Mouse (Mus musculus) hindbrain, embryonic 15.5 days (tissue): ENCODE results near the gene Igsf8. TPM values are rescaled to one million over a fixed set of nuclear protein-coding genes. Genes with fewer than 3 reads are reported as not detected.
A peak's percentile ranks its signal among the peaks of the same experiment; 100 is the strongest.

Experiments used
- ATAC-seq: fragments of 200-750 bp; cut with Nextera tagmentation; 2 replicates; pipeline ENCODE4 v1.8.0; 2017; ENCODE audit warnings: low read depth, moderate number of reproducible peaks, moderate TSS enrichment; ENCODE audit not compliant: low FRiP score
- H3K27ac ChIP-seq: fragments of 300-500 bp; sonication (generic); replicated peaks from 2 replicates; pipeline ENCODE4 v1.5.1; 2015; ENCODE audit warnings: mild to moderate bottlenecking, inconsistent platforms
- H3K27me3 ChIP-seq: fragments of 300-500 bp; sonication (generic); 2 replicates; pipeline ENCODE4 v1.6.1; 2015; ENCODE audit warnings: control low read depth, inconsistent platforms
- H3K36me3 ChIP-seq: fragments of 300-500 bp; sonication (generic); 2 replicates; pipeline ENCODE4 v1.6.1; 2015; ENCODE audit warnings: control low read depth, inconsistent platforms
- H3K4me1 ChIP-seq: fragments of 300-500 bp; sonication (generic); replicated peaks from 2 replicates; pipeline ENCODE4 v1.6.1; 2015; ENCODE audit warnings: control low read depth, inconsistent platforms
- H3K4me2 ChIP-seq: fragments of 300-500 bp; sonication (generic); 2 replicates; pipeline ENCODE4 v1.6.1; 2015; ENCODE audit warnings: moderate library complexity, mild to moderate bottlenecking, inconsistent platforms
- H3K4me3 ChIP-seq: fragments of 300-500 bp; sonication (generic); 2 replicates; pipeline ENCODE4 v1.5.1; 2015; ENCODE audit warnings: mild to moderate bottlenecking, inconsistent platforms
- H3K9ac ChIP-seq: fragments of 300-500 bp; sonication (generic); 2 replicates; pipeline ENCODE4 v1.6.1; 2015; ENCODE audit warnings: inconsistent platforms
- H3K9me3 ChIP-seq: fragments of 300-500 bp; sonication (generic); 2 replicates; pipeline ENCODE4 v1.6.1; 2016; ENCODE audit warnings: control low read depth, inconsistent platforms
- WGBS: fragments of 180-500 bp; shearing (Covaris S2); methylation state at CpG from one replicate; pipeline ENCODE4 v1.1.7; 2015; 5-methylcytosine and 5-hydroxymethylcytosine counted together
- polyA plus RNA-seq: library from polyadenylated mRNA; unstranded; fragments of >200 nt; fragmentation: Nextera tagmentation; extraction: Ambion mirVana; gene quantifications from 2 replicates; pipeline ENCODE4 v1.2.1, GENCODE M21; 2015

The Igsf8 gene
- polyA plus RNA-seq, 1 experiment from 2014 or later: 79.0 TPM

DNA sequence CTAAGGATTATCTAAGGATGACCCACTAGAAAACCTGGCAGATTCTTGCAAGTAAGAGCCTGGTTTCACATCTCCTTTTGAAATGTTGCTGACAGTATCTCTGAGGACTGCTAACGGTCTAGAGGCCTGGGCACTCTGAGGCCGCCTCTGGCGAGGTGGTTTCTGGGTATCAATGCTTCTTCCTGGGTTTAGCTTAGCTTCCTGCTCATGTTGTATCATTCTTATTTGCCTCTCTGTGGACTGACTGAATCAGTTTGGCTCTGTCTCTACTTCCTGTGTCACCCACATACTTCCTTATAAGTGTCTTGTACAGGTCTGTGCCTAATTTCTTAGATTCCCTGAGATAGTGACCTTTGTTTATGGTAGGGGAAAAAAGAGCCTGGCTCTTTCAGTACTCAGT lies 15.7 kb downstream of the Igsf8 start:
- no peak overlapping the region for H3K27ac ChIP-seq
- H3K9me3 ChIP-seq: no peaks in the 10 kb centered on the region
- H3K9ac ChIP-seq: no peak overlapping the region
- no peaks in the 10 kb centered on the region for H3K27me3 ChIP-seq
- WGBS: 88% methylated on average over 3 of the region's 3 CpGs
- H3K4me2 ChIP-seq: no peak overlapping the region
- no peak overlapping the region for H3K4me3 ChIP-seq
- H3K4me1 ChIP-seq: no peaks in the 10 kb centered on the region; the same call in 1 of the 2 replicates
- no peak for ATAC-seq
- no peaks in the 10 kb centered on the region for H3K36me3 ChIP-seq

- Histone ChIP-seq H3K4me3 (no peak overlapping the region), H3K27ac (no peak overlapping the region), H3K9ac (no peak overlapping the region), H3K36me3 (no peaks in the 10 kb centered on the region), H3K4me2 (no peak overlapping the region), H3K9me3 (no peaks in the 10 kb centered on the region), H3K4me1 (no peaks in the 10 kb centered on the region; the same call in 1 of the 2 replicates), H3K27me3 (no peaks in the 10 kb centered on the region)
- ATAC-seq: no peak
- 90% methylated on average over 13 of the region's 13 CpGs for WGBS
Observed at GRCm38 (mm10) chr1:172278328-172278727, 16.9 kb downstream of the Igsf8 start.

- peak overlapping the region; percentile 11; the same call in 1 of the 2 replicates for H3K27ac ChIP-seq
- no peaks in the 10 kb centered on the region for H3K9me3 ChIP-seq
- WGBS: 74% methylated on average over 16 of the region's 16 CpGs
- 0 out of 2 replicates have a peak, but pooled peaks have one; percentile 42 for ATAC-seq
- H3K36me3 ChIP-seq: no peaks in the 10 kb centered on the region
- no peak overlapping the region for H3K4me2 ChIP-seq
- no peak overlapping the region for H3K4me3 ChIP-seq
- no peaks in the 10 kb centered on the region for H3K27me3 ChIP-seq
- no peak overlapping the region for H3K9ac ChIP-seq
- H3K4me1 ChIP-seq: no peaks in the 10 kb centered on the region; the same call in 1 of the 2 replicates
Observed at GRCm38 (mm10) chr1:172279768-172280509, 18.5 kb downstream of the Igsf8 start.

GRCm38 (mm10) chr1:172281522-172282254 lies 20.2 kb downstream of the Igsf8 start:
- WGBS: 87% methylated on average over 10 of the region's 10 CpGs
- Histone ChIP-seq H3K27ac (no peak overlapping the region), H3K4me2 (no peak overlapping the region), H3K9me3 (no peaks in the 10 kb centered on the region), H3K4me3 (no peak overlapping the region), H3K27me3 (no peaks in the 10 kb centered on the region), H3K4me1 (no peaks in the 10 kb centered on the region; the same call in 1 of the 2 replicates), H3K36me3 (no peaks in the 10 kb centered on the region), H3K9ac (no peak overlapping the region)
- no peak; the same call in 1 of the 2 replicates for ATAC-seq

DNA sequence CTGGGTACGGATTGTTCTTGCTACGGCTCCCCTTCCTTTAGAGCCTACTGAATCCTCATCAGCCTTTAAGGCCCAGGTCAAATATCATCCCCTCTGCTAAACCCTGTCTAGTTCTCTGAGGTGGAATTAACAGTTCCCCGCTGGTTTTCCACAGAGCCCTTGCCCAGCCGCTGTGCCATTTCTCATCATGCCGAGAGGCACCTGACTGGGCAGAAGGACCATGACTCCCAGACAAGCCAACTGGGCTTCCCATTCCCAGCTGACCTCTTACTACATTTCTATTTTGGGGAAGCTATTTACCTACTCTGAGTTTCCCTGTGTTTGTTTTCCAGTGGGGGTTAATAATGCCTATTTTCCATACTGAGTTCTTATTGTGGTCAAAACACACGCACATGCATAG lies 21.6 kb downstream of the Igsf8 start:
- Histone ChIP-seq H3K27ac (no peak overlapping the region), H3K4me2 (no peak overlapping the region), H3K27me3 (no peaks in the 10 kb centered on the region), H3K36me3 (no peaks in the 10 kb centered on the region), H3K4me1 (no peaks in the 10 kb centered on the region; the same call in 1 of the 2 replicates), H3K9ac (no peak overlapping the region), H3K4me3 (no peak overlapping the region), H3K9me3 (no peaks in the 10 kb centered on the region)
- WGBS: 91% methylated on average over 6 of the region's 6 CpGs
- no peak for ATAC-seq

GRCm38 (mm10) chr1:172284221-172284620 lies 22.8 kb downstream of the Igsf8 start:
- no peaks in the 10 kb centered on the region for H3K27me3 ChIP-seq
- no peaks in the 10 kb centered on the region for H3K9me3 ChIP-seq
- 93% methylated on average over 14 of the region's 14 CpGs for WGBS
- ATAC-seq: no peak
- H3K36me3 ChIP-seq: no peaks in the 10 kb centered on the region
- no peak overlapping the region for H3K9ac ChIP-seq
- no peak overlapping the region for H3K4me3 ChIP-seq
- no peak overlapping the region for H3K27ac ChIP-seq
- H3K4me1 ChIP-seq: no peaks in the 10 kb centered on the region; the same call in 1 of the 2 replicates
- H3K4me2 ChIP-seq: no peak overlapping the region

DNA sequence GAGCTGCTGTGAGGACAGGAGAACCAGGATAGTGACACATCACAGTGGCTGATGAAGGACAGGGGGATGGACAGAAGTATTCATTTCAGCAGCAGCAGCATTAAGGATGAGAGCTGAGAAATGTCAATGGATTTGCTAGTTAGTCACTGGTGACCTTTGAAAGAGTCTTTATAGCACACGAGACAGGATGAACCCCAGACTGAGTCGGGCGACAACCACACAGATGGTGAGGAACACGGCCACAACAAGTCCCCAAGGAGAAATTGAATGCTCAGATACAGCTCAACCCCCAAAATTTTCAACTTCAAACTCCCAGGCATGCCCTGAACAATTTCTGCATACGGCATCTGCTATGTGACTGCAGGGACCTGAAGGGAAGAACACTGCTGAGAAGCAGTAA lies 25.3 kb downstream of the Igsf8 start:
- ATAC-seq: no peak
- Histone ChIP-seq H3K9me3 (no peaks in the 10 kb centered on the region), H3K4me3 (no peak overlapping the region), H3K4me2 (no peak overlapping the region), H3K27me3 (no peaks in the 10 kb centered on the region), H3K36me3 (no peaks in the 10 kb centered on the region), H3K27ac (no peak overlapping the region), H3K9ac (no peak overlapping the region), H3K4me1 (no peaks in the 10 kb centered on the region)
- 72% methylated on average over 5 of the region's 5 CpGs for WGBS

DNA sequence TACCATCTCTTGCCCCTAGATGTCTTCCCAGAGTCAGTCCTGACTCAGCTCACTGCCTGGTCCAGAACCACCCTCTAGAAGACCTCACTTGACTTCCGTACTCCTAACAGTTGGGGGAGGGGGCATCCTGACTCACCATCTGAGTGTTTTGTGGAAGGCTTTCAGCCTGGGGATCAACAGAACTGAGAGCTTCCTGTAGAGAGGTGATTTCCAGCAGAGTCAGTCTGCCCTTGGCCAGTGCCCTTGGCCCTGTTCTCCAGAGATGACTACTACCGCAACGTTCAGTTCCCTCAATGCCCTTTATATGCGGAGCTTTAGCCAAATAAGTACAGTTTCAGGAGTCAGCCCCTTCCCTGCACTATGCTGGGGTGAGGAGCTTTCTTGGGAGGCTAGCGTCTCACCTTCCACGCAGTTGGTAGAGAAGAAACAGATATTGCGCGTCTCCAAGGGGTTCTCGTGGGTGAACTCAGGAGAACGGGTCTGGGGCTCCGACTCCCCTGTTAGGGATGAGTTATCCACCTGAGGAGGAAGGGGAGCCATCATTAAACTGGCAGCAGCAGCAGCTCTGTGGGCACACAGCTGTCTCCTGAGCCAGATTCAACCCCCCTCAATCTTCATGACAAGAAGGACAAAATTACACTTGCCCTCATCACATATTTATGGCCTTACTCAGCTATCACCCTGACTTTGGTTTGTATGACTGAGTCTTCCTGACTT lies 27.6 kb downstream of the Igsf8 start:
- H3K4me2 ChIP-seq: no peak overlapping the region
- WGBS: 92% methylated on average over 11 of the region's 11 CpGs

GRCm38 (mm10) chr1:172289617-172289946 lies 28.1 kb downstream of the Igsf8 start:
- WGBS: 96% methylated on average over 3 of the region's 3 CpGs
- H3K9ac ChIP-seq: no peak overlapping the region
- no peaks in the 10 kb centered on the region for H3K36me3 ChIP-seq
- H3K4me2 ChIP-seq: no peak overlapping the region
- no peaks in the 10 kb centered on the region for H3K9me3 ChIP-seq
- no peak overlapping the region for H3K27ac ChIP-seq
- ATAC-seq: no peak
- peaks cover 9% of the 10 kb centered on the region; the same call in 1 of the 2 replicates for H3K4me1 ChIP-seq
- H3K4me3 ChIP-seq: no peak overlapping the region
- no peaks in the 10 kb centered on the region for H3K27me3 ChIP-seq

More for the DNA sequence above, 27.6 kb downstream of the Igsf8 start:
- no peaks in the 10 kb centered on the region for H3K36me3 ChIP-seq
- H3K27ac ChIP-seq: no peak overlapping the region
- H3K4me1 ChIP-seq: 0 out of 2 replicates have a peak, but pooled peaks cover 4% of the 10 kb centered on the region
- no peak overlapping the region for H3K9ac ChIP-seq
- H3K9me3 ChIP-seq: no peaks in the 10 kb centered on the region
- no peaks in the 10 kb centered on the region for H3K27me3 ChIP-seq
- H3K4me3 ChIP-seq: no peak overlapping the region
- no peak for ATAC-seq

DNA sequence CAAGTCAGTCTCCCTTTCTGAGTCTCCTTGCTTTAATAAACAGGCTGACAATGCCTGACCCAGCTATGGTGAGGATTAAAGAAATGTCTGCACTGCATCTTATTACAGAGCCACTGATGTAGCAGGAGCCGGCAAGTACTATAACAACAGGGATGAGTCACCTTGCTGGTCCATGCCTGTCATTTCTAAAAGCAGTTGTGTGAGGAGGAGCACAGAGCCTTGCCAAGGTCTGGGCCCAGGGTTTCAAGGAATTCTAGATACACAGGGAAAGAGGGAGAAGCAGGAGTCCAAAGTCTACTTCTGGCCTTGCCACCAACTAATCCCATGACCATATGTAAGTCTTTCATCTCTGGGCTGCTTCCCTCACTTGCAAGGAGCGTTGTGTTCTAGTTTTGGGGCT lies 31.4 kb downstream of the Igsf8 start:
- peaks cover 12% of the 10 kb centered on the region; the same call in 1 of the 2 replicates for H3K4me1 ChIP-seq
- no peak overlapping the region for H3K4me3 ChIP-seq
- H3K9me3 ChIP-seq: no peaks in the 10 kb centered on the region
- 85% methylated on average over 2 of the region's 2 CpGs for WGBS
- no peaks in the 10 kb centered on the region for H3K27me3 ChIP-seq
- no peak for ATAC-seq
- no peak overlapping the region for H3K9ac ChIP-seq
- H3K27ac ChIP-seq: no peak overlapping the region
- H3K4me2 ChIP-seq: no peak overlapping the region
- H3K36me3 ChIP-seq: no peaks in the 10 kb centered on the region

DNA sequence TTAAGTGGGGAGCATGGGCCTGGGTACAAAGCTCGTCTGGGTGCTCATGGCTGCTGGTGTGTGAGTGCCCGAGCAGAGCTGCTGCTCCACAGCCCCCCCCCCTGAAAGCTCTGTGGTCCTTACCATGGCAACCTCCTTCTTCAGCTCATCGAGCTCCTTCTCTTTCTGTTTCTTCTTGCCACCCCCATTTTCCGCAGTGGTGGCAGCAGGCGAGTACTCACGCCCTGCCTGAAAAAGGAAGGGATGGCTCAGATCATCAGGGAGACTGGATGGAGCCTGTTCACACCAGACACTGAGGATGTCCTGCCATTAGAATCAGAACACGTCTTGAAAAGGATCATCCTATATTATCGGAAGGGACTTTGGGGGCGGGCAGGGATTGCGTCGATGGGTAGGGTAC lies 32.0 kb downstream of the Igsf8 start:
- 81% methylated on average over 11 of the region's 11 CpGs for WGBS
- Histone ChIP-seq H3K4me2 (no peak overlapping the region), H3K9ac (no peak overlapping the region), H3K4me1 (peaks cover 12% of the 10 kb centered on the region; the same call in 1 of the 2 replicates), H3K27me3 (no peaks in the 10 kb centered on the region), H3K9me3 (no peaks in the 10 kb centered on the region), H3K36me3 (no peaks in the 10 kb centered on the region), H3K4me3 (no peak overlapping the region), H3K27ac (no peak overlapping the region)
- no peak for ATAC-seq

- ATAC-seq: peak; percentile 85
- 46% methylated on average over 4 of the region's 4 CpGs for WGBS
- Histone ChIP-seq H3K4me2 (peak overlapping the region; percentile 44), H3K4me3 (peak overlapping the region; percentile 25), H3K9ac (peak overlapping the region; percentile 1; the same call in 1 of the 2 replicates), H3K36me3 (no peaks in the 10 kb centered on the region), H3K9me3 (no peaks in the 10 kb centered on the region), H3K27ac (peak overlapping the region; percentile 81), H3K27me3 (no peaks in the 10 kb centered on the region), H3K4me1 (peaks cover 18% of the 10 kb centered on the region)
Observed at GRCm38 (mm10) chr1:172295751-172296197, 34.3 kb downstream of the Igsf8 start.
